Mouse (Mus musculus) lung, postnatal 0 days (tissue): ENCODE measurements around the gene Zfp111.

Experiments used
- CTCF ChIP-seq: IDR thresholded peaks from 2 replicates; pipeline ENCODE4 v1.5.1; 2016; ENCODE audit warnings: antibody characterized with exemption, mild to moderate bottlenecking
- EP300 ChIP-seq: IDR thresholded peaks from 2 replicates; pipeline ENCODE4 v1.6.1; 2016; ENCODE audit warnings: antibody characterized with exemption, mild to moderate bottlenecking, control low read depth

DNA sequence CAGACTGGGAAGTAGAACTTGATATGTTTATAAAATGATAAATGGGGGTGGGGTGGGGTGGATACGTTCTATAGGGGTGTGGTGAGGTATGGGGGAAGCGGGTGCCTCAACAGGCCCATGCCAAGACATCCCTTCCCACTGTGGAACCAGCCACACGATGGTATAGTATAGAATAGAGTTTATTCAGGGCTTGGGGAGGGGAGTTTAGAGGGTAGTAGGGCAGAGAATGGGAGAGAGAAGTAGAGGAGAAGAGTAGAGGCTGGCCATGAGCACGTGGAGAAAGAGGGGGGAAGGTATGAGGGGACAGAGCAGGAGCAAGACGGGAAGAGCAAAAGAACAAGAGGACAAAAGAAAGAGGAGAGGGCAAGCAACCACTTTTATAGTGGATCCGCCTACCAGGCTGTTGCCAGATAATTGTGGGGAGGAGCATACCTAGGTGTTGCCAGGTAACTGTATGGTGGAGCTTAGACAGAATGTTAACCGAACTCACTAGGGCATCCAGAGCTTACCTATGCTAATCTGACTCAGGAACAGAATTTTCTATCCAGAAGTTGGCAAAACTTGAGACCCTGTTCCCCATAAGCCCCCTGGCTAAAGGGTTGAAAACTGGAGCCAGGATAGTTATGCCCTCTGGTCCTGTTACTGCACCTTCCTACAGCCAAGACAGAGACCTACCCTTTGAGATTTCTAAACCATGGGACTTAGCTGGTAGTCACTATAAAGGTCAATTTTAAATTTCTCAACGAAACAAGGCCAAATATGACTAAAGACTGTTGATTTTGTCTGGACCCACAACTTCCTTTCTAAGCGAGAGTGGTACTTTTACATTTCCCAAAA is 42.8 kb upstream of the Zfp111 start:
- TF ChIP-seq CTCF (no peak), EP300 (no peak)
